Mouse (Mus musculus): ENCODE measurements around the gene 1110051M20Rik.

The 1110051M20Rik gene

DNA sequence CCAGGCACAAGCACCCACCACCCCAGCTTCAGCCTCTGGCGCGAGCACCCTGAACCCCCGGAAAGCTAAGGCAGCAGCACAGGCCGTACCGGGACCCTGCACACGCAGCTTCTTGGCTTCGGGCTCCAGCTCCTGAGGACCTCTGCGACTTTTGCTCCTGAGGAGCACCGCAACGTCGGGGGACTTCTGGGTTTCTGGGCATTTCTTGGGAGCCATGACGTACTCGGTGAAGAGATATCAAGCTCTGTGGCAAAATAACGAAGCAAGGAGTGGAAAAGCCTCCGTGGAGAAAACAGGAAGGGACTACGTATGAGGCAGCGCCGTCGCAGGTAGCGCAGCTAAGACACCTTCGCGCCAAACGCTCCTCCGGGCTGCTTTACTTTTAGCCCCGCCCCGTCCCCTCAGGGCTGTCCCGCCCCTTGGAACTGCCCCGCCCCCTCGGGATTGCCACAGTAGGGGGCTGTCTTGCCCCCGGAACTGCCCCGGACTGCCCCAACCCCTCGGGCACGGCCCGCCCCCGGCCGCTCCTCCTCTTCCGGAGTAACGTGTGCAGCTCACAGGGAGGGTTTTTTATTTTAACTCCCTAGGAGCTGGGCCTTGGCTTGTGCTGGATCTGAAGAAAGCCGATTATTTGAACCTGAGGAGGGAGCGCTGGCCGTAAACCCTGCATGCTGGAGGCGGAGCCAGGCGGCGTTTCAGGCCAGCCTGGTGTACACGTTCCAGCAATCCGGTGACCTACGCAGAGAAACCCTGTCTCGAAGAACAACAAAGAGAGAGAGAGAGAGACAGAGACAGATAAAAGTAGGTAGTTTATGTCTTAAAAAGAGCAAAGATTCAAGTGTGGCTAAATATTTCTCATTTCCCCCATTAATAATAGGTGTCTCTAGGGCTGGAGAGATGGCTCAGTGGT lies 207.6 kb downstream of the 1110051M20Rik start, which contains the start of gene Ddb2:
TSS of gene Ddb2 (minus strand) at position 382 of the 910 bp plus-strand sequence.
- in situ Hi-C loops (cut with MboI, MseI) = no loop called here

DNA sequence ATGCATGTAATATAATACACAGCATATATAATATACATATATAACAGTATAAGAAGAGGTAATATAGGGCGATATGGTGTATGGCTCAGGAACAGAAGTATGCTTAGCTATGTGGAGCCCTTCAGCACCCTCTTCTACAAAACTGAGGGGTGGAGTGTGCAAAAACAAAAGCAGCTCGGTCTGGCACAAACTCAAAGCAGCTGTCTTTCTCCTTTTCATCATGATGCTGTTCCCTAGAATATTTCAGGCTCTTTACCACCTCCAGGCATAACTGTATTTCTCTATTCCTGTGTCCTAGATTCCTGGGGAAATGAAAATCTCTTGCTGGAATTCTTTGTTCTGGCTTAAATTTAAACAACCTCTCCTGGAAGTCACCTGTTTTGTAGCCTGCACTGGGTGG lies 214.8 kb downstream of the 1110051M20Rik start:
- in situ Hi-C loops (cut with MboI, MseI) = no loop called here
